Mouse (Mus musculus): ENCODE measurements around the gene Nadsyn1.

DNA sequence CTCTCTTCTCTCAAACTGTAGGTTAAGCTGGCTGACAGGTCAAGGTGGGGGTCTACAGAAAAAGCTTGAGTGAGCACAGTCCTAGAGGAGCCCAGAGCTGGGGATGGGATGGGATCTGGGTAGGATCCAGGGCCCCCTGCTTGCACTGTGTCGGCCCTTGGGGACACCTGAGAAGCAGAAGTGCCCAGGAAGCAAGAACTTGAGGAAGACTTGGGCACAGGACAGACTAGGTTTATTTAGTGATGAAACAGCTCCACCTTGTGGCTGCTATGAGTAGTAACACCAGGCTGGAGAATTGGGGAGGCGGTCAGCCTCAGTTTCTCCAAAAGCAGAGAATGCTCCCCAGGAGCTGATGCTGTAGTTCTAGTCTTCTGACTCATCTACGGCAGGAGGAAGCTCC is 58.9 kb downstream of the Nadsyn1 start:
- TF ChIP-seq POLR2A (IDR thresholded peaks at IDR 0.05; ENCODE audit: low read depth, low read length) (no peak), CTCF (IDR thresholded peaks at IDR 0.05; ENCODE audit: extremely low read depth, insufficient read depth, insufficient read length, insufficient replicate concordance) (peak; percentile 54; the same call in 1 of the 2 replicates)
